Mouse (Mus musculus): ENCODE results near the gene Epas1.

Gene Epas1

GRCm38 (mm10) chr17:86755581-86756195, 2.2 kb downstream of the Epas1 start:
- no peak for DNase-seq (ENCODE audit: low spot score in 2 of 2)

GRCm38 (mm10) chr17:86757621-86758020, 4.1 kb downstream of the Epas1 start:
- no peak for DNase-seq (ENCODE audit: low spot score in 2 of 2)

- no peak for DNase-seq (ENCODE audit: low spot score in 2 of 2)
Measured at GRCm38 (mm10) chr17:86761859-86762258, 8.4 kb downstream of the Epas1 start.

- DNase-seq (ENCODE audit: low spot score in 2 of 2) = no peak
Measured at GRCm38 (mm10) chr17:86762479-86763242, 9.2 kb downstream of the Epas1 start.

- no peak for DNase-seq (ENCODE audit: low spot score in 2 of 2)
Measured at GRCm38 (mm10) chr17:86765762-86766404, 12.4 kb downstream of the Epas1 start.

- no peak for DNase-seq (ENCODE audit: low spot score in 2 of 2)
Measured at GRCm38 (mm10) chr17:86766412-86766811, 12.9 kb downstream of the Epas1 start.

- DNase-seq (ENCODE audit: low spot score in 2 of 2) = no peak
Measured at GRCm38 (mm10) chr17:86768596-86768995, 15.1 kb downstream of the Epas1 start.

GRCm38 (mm10) chr17:86769330-86770211, 16.1 kb downstream of the Epas1 start:
- DNase-seq (ENCODE audit: low spot score in 2 of 2) = peak; percentile 67 to 70

GRCm38 (mm10) chr17:86770848-86771247, 17.3 kb downstream of the Epas1 start:
- no peak for DNase-seq (ENCODE audit: low spot score in 2 of 2)

GRCm38 (mm10) chr17:86772035-86772434, 18.5 kb downstream of the Epas1 start:
- DNase-seq (ENCODE audit: low spot score in 2 of 2) = no peak

GRCm38 (mm10) chr17:86772929-86773588, 19.6 kb downstream of the Epas1 start:
- no peak for DNase-seq (ENCODE audit: low spot score in 2 of 2)

GRCm38 (mm10) chr17:86776538-86776937, 23.0 kb downstream of the Epas1 start:
- no peak for DNase-seq (ENCODE audit: low spot score in 2 of 2)

GRCm38 (mm10) chr17:86778147-86778546, 24.6 kb downstream of the Epas1 start:
- no peak for DNase-seq (ENCODE audit: low spot score in 2 of 2)

- no peak for DNase-seq (ENCODE audit: low spot score in 2 of 2)
Measured at GRCm38 (mm10) chr17:86779191-86780130, 26.0 kb downstream of the Epas1 start.

GRCm38 (mm10) chr17:86780708-86781318, 27.3 kb downstream of the Epas1 start:
- DNase-seq (ENCODE audit: low spot score in 2 of 2) = no peak

GRCm38 (mm10) chr17:86781755-86782400, 28.4 kb downstream of the Epas1 start:
- DNase-seq (ENCODE audit: low spot score in 2 of 2) = peak in 1 of 2 experiments; percentile 50

GRCm38 (mm10) chr17:86784405-86784977, 31.0 kb downstream of the Epas1 start:
- no peak for DNase-seq (ENCODE audit: low spot score in 2 of 2)

- DNase-seq (ENCODE audit: low spot score in 2 of 2) = peak; percentile 77 to 81
Measured at GRCm38 (mm10) chr17:86785612-86786011, 32.1 kb downstream of the Epas1 start.

GRCm38 (mm10) chr17:86786496-86786895, 33.0 kb downstream of the Epas1 start:
- no peak for DNase-seq (ENCODE audit: low spot score in 2 of 2)

Data from right cerebral cortex, postnatal 10 days (tissue).